Mouse (Mus musculus) kidney, embryonic 14.5 days (tissue): Measurements from ENCODE around the gene Dazap2. TPM values are rescaled to one million over a fixed set of nuclear protein-coding genes. Genes with fewer than 3 reads are reported as not detected.
"Not testable (repeated sequence)": the region's sequence is repeated elsewhere in the genome, so short reads cannot be mapped to it uniquely, and the experiment has no call there.

ENCODE experiments used
- ATAC-seq: fragments of 200-750 bp; cut with Nextera tagmentation; 2 replicates; pipeline ENCODE4 v1.8.0; 2017; ENCODE audit warnings: moderate number of reproducible peaks, mild to moderate bottlenecking, moderate TSS enrichment, moderate library complexity; ENCODE audit not compliant: low FRiP score, low TSS enrichment
- H3K27ac ChIP-seq: fragments of 300-500 bp; sonication (generic); 2 replicates; pipeline ENCODE4 v1.5.1; 2014; ENCODE audit warnings: low read depth, mild to moderate bottlenecking, low read length, moderate library complexity, mixed read lengths
- H3K27me3 ChIP-seq: fragments of 300-500 bp; sonication (generic); 2 replicates; pipeline ENCODE4 v1.6.1; 2014; ENCODE audit warnings: mild to moderate bottlenecking, low read length; ENCODE audit not compliant: control insufficient read depth, insufficient read depth
- H3K36me3 ChIP-seq: fragments of 300-500 bp; sonication (generic); 2 replicates; pipeline ENCODE4 v1.6.1; 2014; ENCODE audit warnings: low read length, mixed read lengths; ENCODE audit not compliant: control insufficient read depth, insufficient read depth
- H3K4me1 ChIP-seq: fragments of 300-500 bp; sonication (generic); 2 replicates; pipeline ENCODE4 v1.6.1; 2014; ENCODE audit warnings: low read length, mixed read lengths; ENCODE audit not compliant: control insufficient read depth, insufficient read depth
- H3K4me2 ChIP-seq: fragments of 300-500 bp; sonication (generic); replicated peaks from 2 replicates; pipeline ENCODE4 v1.6.1; 2014; ENCODE audit warnings: low read depth, mild to moderate bottlenecking, low read length
- H3K4me3 ChIP-seq: fragments of 300-500 bp; sonication (generic); 2 replicates; pipeline ENCODE4 v1.5.1; 2014; ENCODE audit warnings: mild to moderate bottlenecking, low read length
- H3K9ac ChIP-seq: fragments of 300-500 bp; sonication (generic); 2 replicates; pipeline ENCODE4 v1.6.1; 2014; ENCODE audit warnings: low read depth, mild to moderate bottlenecking, low read length, moderate library complexity
- H3K9me3 ChIP-seq: fragments of 300-500 bp; sonication (generic); 2 replicates; pipeline ENCODE4 v1.6.1; 2016; ENCODE audit warnings: low read length; ENCODE audit not compliant: control insufficient read depth
- WGBS: fragments of 180-500 bp; shearing (Covaris S2); extraction: QIAGEN DNeasy Blood & Tissue Kit; methylation state at CpG from one replicate; pipeline ENCODE4 v1.1.7; 2014; 5-methylcytosine and 5-hydroxymethylcytosine counted together
- polyA plus RNA-seq: library from polyadenylated mRNA; unstranded; fragments of >200 nt; fragmentation: Nextera tagmentation; extraction: Ambion mirVana; gene quantifications from 2 replicates; pipeline ENCODE4 v1.2.1, GENCODE M21; 2014

The Dazap2 gene
- polyA plus RNA-seq, 1 experiment from 2014 or later = 274 TPM

DNA sequence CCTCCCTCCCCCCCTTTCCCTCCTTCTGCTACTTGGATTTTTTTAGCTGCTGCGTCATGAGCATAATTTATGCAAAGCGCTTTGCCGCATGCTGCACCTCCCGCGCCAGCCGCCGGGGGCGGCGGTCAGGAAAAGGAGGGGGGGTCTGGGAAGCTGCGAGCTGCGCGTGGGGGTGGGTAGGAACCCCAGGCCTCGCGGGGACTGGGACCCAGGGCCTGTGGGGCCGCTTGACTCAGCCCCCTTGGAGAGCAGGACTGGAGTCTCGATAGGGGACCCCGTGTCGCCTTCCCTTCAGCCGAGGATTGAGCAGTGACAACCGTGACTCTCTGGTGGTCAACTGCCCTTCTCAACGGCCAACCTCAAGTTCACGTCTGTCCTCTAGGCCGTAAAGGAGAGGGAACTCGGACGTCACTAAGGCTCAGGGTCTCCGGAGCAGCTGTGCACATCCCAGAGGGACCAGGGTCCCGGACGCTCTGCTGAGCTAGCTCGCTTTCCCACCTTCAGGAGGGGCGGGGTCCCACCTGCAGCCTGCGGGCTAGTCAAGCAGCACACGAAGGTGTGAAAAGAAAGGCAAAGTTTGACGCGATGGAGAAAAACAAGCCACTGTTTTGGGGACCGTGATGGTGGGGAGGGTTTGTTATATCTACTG is 15.0 kb upstream of the Dazap2 start:
- Histone ChIP-seq H3K9me3 (no peaks in the 10 kb centered on the region), H3K4me1 (peaks cover 10% of the 10 kb centered on the region; the same call in 1 of the 2 replicates), H3K27me3 (peaks cover 6% of the 10 kb centered on the region; the same call in 1 of the 2 replicates), H3K9ac (peak overlapping the region; percentile 87), H3K4me2 (peak overlapping the region; percentile 98), H3K27ac (peak overlapping the region; percentile 59), H3K4me3 (peak overlapping the region; percentile 80), H3K36me3 (no peaks in the 10 kb centered on the region)
- 1% methylated on average over 35 of the region's 35 CpGs for WGBS
- peak; percentile 74 for ATAC-seq

DNA sequence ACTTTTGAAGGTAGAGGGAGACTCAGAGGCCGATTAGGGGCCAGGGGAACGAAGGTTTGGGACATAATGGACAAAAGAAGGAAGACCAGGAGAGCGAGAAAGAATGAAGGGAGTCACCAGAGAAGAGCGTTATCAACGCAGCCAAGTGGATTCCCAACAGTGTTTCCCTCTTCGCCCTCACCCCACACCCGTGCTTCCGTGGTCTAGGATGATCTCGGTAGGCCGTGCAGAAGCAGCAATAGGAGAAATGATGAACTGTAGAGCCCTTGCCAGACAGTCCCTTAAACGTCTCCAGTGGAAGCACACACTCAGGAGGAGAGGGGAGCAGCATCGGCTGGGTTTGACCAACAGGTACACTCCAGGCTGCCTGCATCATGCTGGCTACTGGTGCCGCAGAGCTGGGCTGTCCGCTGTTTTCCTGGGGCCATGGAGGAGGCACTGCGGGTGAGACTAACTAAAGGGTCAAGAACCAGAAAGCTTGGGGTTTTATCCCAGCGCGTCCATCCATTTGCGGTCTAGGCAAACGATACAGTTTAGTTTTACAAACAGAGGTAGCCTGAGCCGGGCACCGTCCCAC is 14.4 kb upstream of the Dazap2 start:
- ATAC-seq = no peak
- Histone ChIP-seq H3K36me3 (no peaks in the 10 kb centered on the region), H3K4me1 (peaks cover 10% of the 10 kb centered on the region; the same call in 1 of the 2 replicates), H3K9ac (0 out of 2 replicates have a peak overlapping the region, but pooled peaks have one; percentile 87), H3K27ac (no peak overlapping the region), H3K27me3 (peaks cover 6% of the 10 kb centered on the region; the same call in 1 of the 2 replicates), H3K4me2 (peak overlapping the region; percentile 98), H3K4me3 (peak overlapping the region; percentile 80), H3K9me3 (no peaks in the 10 kb centered on the region)
- WGBS = 13% methylated on average over 21 of the region's 21 CpGs

DNA sequence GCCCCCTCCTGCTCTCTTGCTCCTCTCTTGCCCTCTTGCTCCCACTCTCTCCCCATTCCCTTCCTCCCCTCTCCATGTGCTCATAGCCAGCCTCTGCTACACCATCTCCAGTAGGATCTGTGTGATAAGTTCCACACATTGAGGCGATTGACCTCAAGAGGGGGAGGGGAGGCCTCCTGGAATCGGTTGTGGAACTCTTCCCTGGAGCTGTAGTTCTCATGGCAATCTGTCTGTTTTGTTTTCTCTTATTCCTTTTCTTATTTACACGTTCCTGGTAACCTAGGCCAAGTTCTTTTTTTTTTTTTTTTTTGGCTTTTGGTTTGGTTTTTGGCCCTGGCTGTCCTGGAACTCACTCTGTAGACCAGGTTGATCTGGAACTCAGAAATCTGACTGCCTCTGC is 13.5 kb upstream of the Dazap2 start:
- Histone ChIP-seq H3K4me1 (peaks cover 10% of the 10 kb centered on the region; the same call in 1 of the 2 replicates), H3K9ac (no peak overlapping the region), H3K27ac (no peak overlapping the region), H3K9me3 (no peaks in the 10 kb centered on the region), H3K4me2 (no peak overlapping the region), H3K27me3 (peaks cover 8% of the 10 kb centered on the region; the same call in 1 of the 2 replicates), H3K36me3 (no peaks in the 10 kb centered on the region), H3K4me3 (no peak overlapping the region)
- ATAC-seq = no peak
- 37% methylated on average over 3 of the region's 3 CpGs for WGBS

DNA sequence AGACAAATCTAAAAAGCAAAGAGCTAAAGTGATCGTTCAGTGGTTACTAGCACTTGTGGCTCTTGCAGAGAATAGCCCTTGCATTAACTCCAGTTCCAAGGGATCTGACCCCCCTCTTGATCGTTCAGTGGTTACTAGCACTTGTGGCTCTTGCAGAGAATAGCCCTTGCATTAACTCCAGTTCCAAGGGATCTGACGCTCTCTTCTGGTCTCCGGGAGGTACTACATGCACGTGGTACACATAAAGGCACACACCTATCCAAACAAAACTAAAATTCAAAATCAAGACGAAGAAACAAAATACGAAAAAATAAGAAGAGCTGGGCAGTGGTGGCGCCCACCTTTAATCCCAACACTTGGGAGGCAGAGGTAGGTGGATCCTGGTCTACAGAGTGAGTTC is 8.5 kb upstream of the Dazap2 start:
- not testable (repeated sequence) for ATAC-seq, H3K9me3 ChIP-seq, H3K4me3 ChIP-seq, H3K36me3 ChIP-seq, H3K4me1 ChIP-seq, H3K4me2 ChIP-seq, H3K27me3 ChIP-seq, H3K27ac ChIP-seq, H3K9ac ChIP-seq
- 89% methylated on average over 8 of the region's 8 CpGs for WGBS

DNA sequence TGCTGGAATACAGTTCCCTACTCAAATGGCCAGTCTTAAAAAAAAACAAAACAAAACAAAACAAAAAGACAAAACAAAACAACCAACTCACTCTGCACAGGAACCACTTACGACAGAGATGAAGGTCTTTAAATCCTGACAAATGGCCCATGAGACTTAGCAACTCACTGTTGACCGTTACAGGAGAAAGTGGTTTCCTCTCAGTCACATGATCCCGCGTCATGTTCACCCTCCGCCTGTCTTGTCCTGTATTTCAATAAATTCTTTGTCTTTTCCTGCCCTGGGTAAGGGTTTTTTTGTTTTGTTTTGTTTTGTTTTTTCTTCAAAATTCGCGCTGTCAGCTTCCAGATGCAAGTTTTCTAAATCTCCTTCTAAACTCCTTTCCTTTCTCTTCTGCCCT is 3.2 kb upstream of the Dazap2 start:
- Histone ChIP-seq H3K27ac (no peak overlapping the region), H3K36me3 (peaks cover under 1% of the 10 kb centered on the region; the same call in 1 of the 2 replicates), H3K4me3 (no peak overlapping the region), H3K9me3 (no peaks in the 10 kb centered on the region), H3K27me3 (no peaks in the 10 kb centered on the region), H3K4me2 (no peak overlapping the region), H3K9ac (no peak overlapping the region), H3K4me1 (peaks cover 15% of the 10 kb centered on the region; the same call in 1 of the 2 replicates)
- WGBS = 63% methylated on average over 7 of the region's 7 CpGs
- ATAC-seq = no peak

DNA sequence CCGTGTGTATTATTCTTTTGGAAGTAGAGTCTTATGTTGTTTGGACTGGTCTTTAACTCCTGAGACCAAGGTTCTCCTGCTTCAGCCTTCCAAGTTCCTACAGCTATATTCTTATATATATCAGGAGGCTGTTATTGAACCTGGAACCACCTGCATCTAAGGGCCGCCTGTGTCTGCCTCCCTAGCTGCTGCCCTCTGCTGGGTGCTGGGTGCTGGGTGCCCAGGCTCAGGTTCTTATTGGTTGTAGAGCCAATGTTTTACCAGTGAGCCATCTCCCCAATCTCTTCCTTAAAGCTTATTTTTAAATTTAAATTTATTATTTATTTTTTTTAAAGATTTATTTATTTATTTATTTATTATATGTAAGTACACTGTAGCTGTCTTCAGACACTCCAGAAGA is 2.7 kb upstream of the Dazap2 start:
- Histone ChIP-seq H3K27me3 (no peaks in the 10 kb centered on the region), H3K4me1 (peaks cover 16% of the 10 kb centered on the region; the same call in 1 of the 2 replicates), H3K4me3 (no peak overlapping the region), H3K9ac (no peak overlapping the region), H3K36me3 (peaks cover 3% of the 10 kb centered on the region; the same call in 1 of the 2 replicates), H3K4me2 (no peak overlapping the region), H3K27ac (no peak overlapping the region), H3K9me3 (no peaks in the 10 kb centered on the region)
- no peak for ATAC-seq
- 77% methylated on average over 2 of the region's 2 CpGs for WGBS

DNA sequence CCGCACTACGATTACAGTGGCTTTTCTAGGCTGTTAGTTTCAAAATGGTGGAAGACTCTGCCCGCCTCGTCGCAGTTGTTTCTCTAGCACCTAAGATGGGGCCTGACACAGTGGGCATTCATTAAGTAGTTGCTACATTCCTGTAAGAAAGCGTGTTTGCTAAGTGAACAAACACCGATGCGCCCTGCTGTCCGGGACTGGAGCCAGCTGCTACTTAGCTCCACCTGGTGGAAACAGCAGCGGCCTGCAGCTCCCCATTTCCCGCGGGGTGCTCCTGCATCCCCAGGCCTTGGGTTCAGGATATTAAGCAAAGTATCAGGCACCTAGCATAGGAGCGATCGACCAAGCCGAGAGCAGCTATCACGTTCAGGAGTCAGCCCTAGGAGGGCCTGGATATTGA is 1.6 kb upstream of the Dazap2 start:
- Histone ChIP-seq H3K27ac (no peak overlapping the region), H3K9me3 (no peaks in the 10 kb centered on the region), H3K4me1 (peaks cover 16% of the 10 kb centered on the region; the same call in 1 of the 2 replicates), H3K9ac (no peak overlapping the region), H3K27me3 (no peaks in the 10 kb centered on the region), H3K36me3 (peaks cover 15% of the 10 kb centered on the region), H3K4me3 (peak overlapping the region; percentile 10; the same call in 1 of the 2 replicates), H3K4me2 (peak overlapping the region; percentile 39)
- WGBS = 7% methylated on average over 16 of the region's 16 CpGs
- no peak for ATAC-seq

DNA sequence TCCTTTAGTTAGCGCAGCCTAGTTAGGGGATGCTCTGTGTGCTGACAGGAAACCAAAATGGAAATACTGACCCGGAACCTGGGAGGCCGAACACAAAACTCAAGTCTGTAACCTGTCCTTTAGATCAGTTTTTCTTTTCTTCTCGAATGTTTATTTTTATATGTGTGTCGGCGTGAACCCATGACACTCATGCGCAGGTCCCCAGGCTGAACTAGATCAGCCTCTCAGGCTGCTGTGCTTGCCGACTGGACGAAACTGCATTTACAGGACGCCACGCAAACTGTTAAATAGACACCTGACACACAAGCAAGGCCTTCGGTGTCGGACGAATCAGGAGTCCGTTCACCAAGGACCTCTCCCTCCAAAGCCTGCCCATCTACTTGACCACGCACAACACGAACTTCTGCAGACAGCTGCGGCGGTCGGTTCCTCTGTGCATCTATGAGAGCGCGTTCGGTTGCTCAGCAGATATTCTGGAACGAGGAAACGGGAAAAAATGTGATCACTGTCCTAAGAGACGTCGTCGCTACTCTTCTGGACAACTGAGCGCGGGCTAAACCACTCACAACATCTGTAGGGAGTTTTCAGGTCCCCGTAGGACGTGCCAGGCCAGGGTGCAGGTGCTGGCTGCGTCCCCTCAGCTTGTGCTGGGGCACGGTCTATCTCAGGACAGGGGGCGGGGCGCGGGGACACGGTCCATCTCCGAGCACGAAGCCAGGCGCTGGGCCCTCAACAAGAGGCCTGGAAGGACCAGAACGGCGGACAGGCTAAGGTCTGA is 742 bp upstream of the Dazap2 start:
- Histone ChIP-seq H3K9me3 (no peaks in the 10 kb centered on the region), H3K36me3 (peaks cover 23% of the 10 kb centered on the region), H3K27ac (peak overlapping the region; percentile 42; the same call in 1 of the 2 replicates), H3K4me2 (peak overlapping the region; percentile 85), H3K9ac (peak overlapping the region; percentile 54), H3K27me3 (no peaks in the 10 kb centered on the region), H3K4me3 (peak overlapping the region; percentile 91), H3K4me1 (peaks cover 14% of the 10 kb centered on the region; the same call in 1 of the 2 replicates)
- WGBS = 10% methylated on average over 43 of the region's 43 CpGs
- no peak for ATAC-seq
